Mouse (Mus musculus): ENCODE results near the gene Ntm. TPM values are rescaled to one million over a fixed set of nuclear protein-coding genes. Genes with fewer than 3 reads are reported as not detected.

Ntm gene
- polyA plus RNA-seq, 1 experiment from 2014 or later: 30.6 TPM

GRCm38 (mm10) chr9:29610867-29611266 lies 352.1 kb downstream of the Ntm start:
- no peaks in the 10 kb centered on the region; the same call in 1 of the 2 replicates for H3K9me3 ChIP-seq (ENCODE audit: control insufficient read depth, low read length)
- no peaks in the 10 kb centered on the region for H3K36me3 ChIP-seq (ENCODE audit: control insufficient read depth, insufficient read depth, low read length)
- H3K9ac ChIP-seq (ENCODE audit: low read depth, low read length): no peak overlapping the region
- 77% methylated on average over 2 of the region's 2 CpGs for WGBS
- ATAC-seq (ENCODE audit: low FRiP score) (no peak), DNase-seq (ENCODE audit: low spot score) (no peak)
- H3K27me3 ChIP-seq (ENCODE audit: control insufficient read depth, insufficient read depth, low read length): no peaks in the 10 kb centered on the region
- no peak overlapping the region for H3K27ac ChIP-seq (ENCODE audit: low read depth, low read length)
- H3K4me1 ChIP-seq (replicated peaks; ENCODE audit: control insufficient read depth, insufficient read depth, low read length): no peaks in the 10 kb centered on the region
- H3K4me2 ChIP-seq (replicated peaks; ENCODE audit: low read depth, low read length): no peak overlapping the region
- H3K4me3 ChIP-seq (ENCODE audit: low read depth, low read length): no peak overlapping the region

GRCm38 (mm10) chr9:29597665-29598064 lies 365.3 kb downstream of the Ntm start:
- H3K4me3 ChIP-seq (ENCODE audit: low read depth, low read length): no peak overlapping the region

GRCm38 (mm10) chr9:29595321-29595720 lies 367.6 kb downstream of the Ntm start:
- no peak overlapping the region for H3K27ac ChIP-seq (ENCODE audit: low read depth, low read length)
- no peaks in the 10 kb centered on the region for H3K36me3 ChIP-seq (ENCODE audit: control insufficient read depth, insufficient read depth, low read length)
- H3K27me3 ChIP-seq (ENCODE audit: control insufficient read depth, insufficient read depth, low read length): no peaks in the 10 kb centered on the region
- 89% methylated on average over 9 of the region's 9 CpGs for WGBS
- no peak for ATAC-seq (ENCODE audit: low FRiP score)
- H3K4me1 ChIP-seq (replicated peaks; ENCODE audit: control insufficient read depth, insufficient read depth, low read length): no peaks in the 10 kb centered on the region
- DNase-seq (ENCODE audit: low spot score): no peak
- H3K9ac ChIP-seq (ENCODE audit: low read depth, low read length): no peak overlapping the region
- H3K9me3 ChIP-seq (ENCODE audit: control insufficient read depth, low read length): no peaks in the 10 kb centered on the region
- no peak overlapping the region for H3K4me3 ChIP-seq (ENCODE audit: low read depth, low read length)
- H3K4me2 ChIP-seq (replicated peaks; ENCODE audit: low read depth, low read length): no peak overlapping the region

More at GRCm38 (mm10) chr9:29597665-29598064, 365.3 kb downstream of the Ntm start:
- H3K27me3 ChIP-seq (ENCODE audit: control insufficient read depth, insufficient read depth, low read length): no peaks in the 10 kb centered on the region
- DNase-seq (ENCODE audit: low spot score): no peak
- H3K27ac ChIP-seq (ENCODE audit: low read depth, low read length): no peak overlapping the region
- H3K36me3 ChIP-seq (ENCODE audit: control insufficient read depth, insufficient read depth, low read length): no peaks in the 10 kb centered on the region
- 56% methylated on average over 4 of the region's 4 CpGs for WGBS
- H3K4me1 ChIP-seq (replicated peaks; ENCODE audit: control insufficient read depth, insufficient read depth, low read length): no peaks in the 10 kb centered on the region
- no peak overlapping the region for H3K9ac ChIP-seq (ENCODE audit: low read depth, low read length)
- H3K4me2 ChIP-seq (replicated peaks; ENCODE audit: low read depth, low read length): no peak overlapping the region
- no peak for ATAC-seq (ENCODE audit: low FRiP score)
- H3K9me3 ChIP-seq (ENCODE audit: control insufficient read depth, low read length): no peaks in the 10 kb centered on the region

GRCm38 (mm10) chr9:29594537-29595294 lies 368.2 kb downstream of the Ntm start:
- H3K27me3 ChIP-seq (ENCODE audit: control insufficient read depth, insufficient read depth, low read length): no peaks in the 10 kb centered on the region
- WGBS: 71% methylated on average over 21 of the region's 21 CpGs
- no peaks in the 10 kb centered on the region for H3K36me3 ChIP-seq (ENCODE audit: control insufficient read depth, insufficient read depth, low read length)
- H3K4me1 ChIP-seq (replicated peaks; ENCODE audit: control insufficient read depth, insufficient read depth, low read length): no peaks in the 10 kb centered on the region
- no peak overlapping the region for H3K4me3 ChIP-seq (ENCODE audit: low read depth, low read length)
- DNase-seq (ENCODE audit: low spot score) (no peak), ATAC-seq (ENCODE audit: low FRiP score) (no peak)
- H3K27ac ChIP-seq (ENCODE audit: low read depth, low read length): no peak overlapping the region
- no peak overlapping the region for H3K4me2 ChIP-seq (replicated peaks; ENCODE audit: low read depth, low read length)
- no peak overlapping the region for H3K9ac ChIP-seq (ENCODE audit: low read depth, low read length)
- H3K9me3 ChIP-seq (ENCODE audit: control insufficient read depth, low read length): no peaks in the 10 kb centered on the region

- Histone ChIP-seq H3K27ac (ENCODE audit: low read depth, low read length) (no peak overlapping the region), H3K4me2 (replicated peaks; ENCODE audit: low read depth, low read length) (no peak overlapping the region), H3K4me1 (replicated peaks; ENCODE audit: control insufficient read depth, insufficient read depth, low read length) (no peaks in the 10 kb centered on the region), H3K36me3 (ENCODE audit: control insufficient read depth, insufficient read depth, low read length) (no peaks in the 10 kb centered on the region), H3K4me3 (ENCODE audit: low read depth, low read length) (no peak overlapping the region), H3K9me3 (ENCODE audit: control insufficient read depth, low read length) (no peaks in the 10 kb centered on the region), H3K9ac (ENCODE audit: low read depth, low read length) (no peak overlapping the region), H3K27me3 (ENCODE audit: control insufficient read depth, insufficient read depth, low read length) (no peaks in the 10 kb centered on the region)
- ATAC-seq (ENCODE audit: low FRiP score) (no peak), DNase-seq (ENCODE audit: low spot score) (no peak)
- WGBS: 63% methylated on average over 5 of the region's 5 CpGs
Observed at GRCm38 (mm10) chr9:29587376-29587775, 375.6 kb downstream of the Ntm start.

GRCm38 (mm10) chr9:29586381-29586770 lies 376.6 kb downstream of the Ntm start:
- Histone ChIP-seq H3K4me1 (replicated peaks; ENCODE audit: control insufficient read depth, insufficient read depth, low read length) (no peaks in the 10 kb centered on the region), H3K4me3 (ENCODE audit: low read depth, low read length) (no peak overlapping the region), H3K27me3 (ENCODE audit: control insufficient read depth, insufficient read depth, low read length) (no peaks in the 10 kb centered on the region), H3K27ac (ENCODE audit: low read depth, low read length) (no peak overlapping the region), H3K4me2 (replicated peaks; ENCODE audit: low read depth, low read length) (no peak overlapping the region), H3K9me3 (ENCODE audit: control insufficient read depth, low read length) (no peaks in the 10 kb centered on the region), H3K36me3 (ENCODE audit: control insufficient read depth, insufficient read depth, low read length) (no peaks in the 10 kb centered on the region), H3K9ac (ENCODE audit: low read depth, low read length) (no peak overlapping the region)
- DNase-seq (ENCODE audit: low spot score): no peak
- 89% methylated on average over 10 of the region's 10 CpGs for WGBS
- no peak for ATAC-seq (ENCODE audit: low FRiP score)

- WGBS: 60% methylated on average over 8 of the region's 8 CpGs
- ATAC-seq (ENCODE audit: low FRiP score) (no peak), DNase-seq (ENCODE audit: low spot score) (peak; percentile 71)
- Histone ChIP-seq H3K4me3 (ENCODE audit: low read depth, low read length) (no peak overlapping the region), H3K9me3 (ENCODE audit: control insufficient read depth, low read length) (no peaks in the 10 kb centered on the region), H3K9ac (ENCODE audit: low read depth, low read length) (no peak overlapping the region), H3K27me3 (ENCODE audit: control insufficient read depth, insufficient read depth, low read length) (no peaks in the 10 kb centered on the region), H3K36me3 (ENCODE audit: control insufficient read depth, insufficient read depth, low read length) (no peaks in the 10 kb centered on the region), H3K4me1 (replicated peaks; ENCODE audit: control insufficient read depth, insufficient read depth, low read length) (no peaks in the 10 kb centered on the region), H3K27ac (ENCODE audit: low read depth, low read length) (no peak overlapping the region), H3K4me2 (replicated peaks; ENCODE audit: low read depth, low read length) (no peak overlapping the region)
Observed at GRCm38 (mm10) chr9:29585746-29586380, 377.1 kb downstream of the Ntm start.

GRCm38 (mm10) chr9:29578226-29578625 lies 384.7 kb downstream of the Ntm start:
- Histone ChIP-seq H3K9ac (ENCODE audit: low read depth, low read length) (no peak overlapping the region), H3K27me3 (ENCODE audit: control insufficient read depth, insufficient read depth, low read length) (no peaks in the 10 kb centered on the region), H3K27ac (ENCODE audit: low read depth, low read length) (no peak overlapping the region), H3K4me1 (replicated peaks; ENCODE audit: control insufficient read depth, insufficient read depth, low read length) (no peaks in the 10 kb centered on the region), H3K4me2 (replicated peaks; ENCODE audit: low read depth, low read length) (no peak overlapping the region), H3K9me3 (ENCODE audit: control insufficient read depth, low read length) (no peaks in the 10 kb centered on the region), H3K36me3 (ENCODE audit: control insufficient read depth, insufficient read depth, low read length) (no peaks in the 10 kb centered on the region), H3K4me3 (ENCODE audit: low read depth, low read length) (no peak overlapping the region)
- ATAC-seq (ENCODE audit: low FRiP score) (no peak), DNase-seq (ENCODE audit: low spot score) (no peak)
- WGBS: 84% methylated on average over 11 of the region's 11 CpGs

- Histone ChIP-seq H3K9ac (ENCODE audit: low read depth, low read length) (no peak overlapping the region), H3K27me3 (ENCODE audit: control insufficient read depth, insufficient read depth, low read length) (no peaks in the 10 kb centered on the region), H3K4me3 (ENCODE audit: low read depth, low read length) (no peak overlapping the region), H3K27ac (ENCODE audit: low read depth, low read length) (no peak overlapping the region), H3K36me3 (ENCODE audit: control insufficient read depth, insufficient read depth, low read length) (no peaks in the 10 kb centered on the region), H3K9me3 (ENCODE audit: control insufficient read depth, low read length) (no peaks in the 10 kb centered on the region), H3K4me1 (replicated peaks; ENCODE audit: control insufficient read depth, insufficient read depth, low read length) (no peaks in the 10 kb centered on the region), H3K4me2 (replicated peaks; ENCODE audit: low read depth, low read length) (no peak overlapping the region)
- 31% methylated on average over 4 of the region's 4 CpGs for WGBS
- ATAC-seq (ENCODE audit: low FRiP score) (no peak), DNase-seq (ENCODE audit: low spot score) (no peak)
Observed at GRCm38 (mm10) chr9:29576051-29576533, 386.8 kb downstream of the Ntm start.

All from hindbrain, embryonic 11.5 days (tissue).